Mouse (Mus musculus): ENCODE data around the gene Mlf2. TPM values are rescaled to one million over a fixed set of nuclear protein-coding genes. Genes with fewer than 3 reads are reported as not detected.
A peak's percentile ranks its signal among the peaks of the same experiment; 100 is the strongest.
"Not testable (repeated sequence)": the region's sequence is repeated elsewhere in the genome, so short reads cannot be mapped to it uniquely, and the experiment has no call there.

Mlf2 gene
- 296 and 299 TPM in 2 replicates for polyA plus RNA-seq (2015; fragmentation: Nextera tagmentation; extraction: Ambion mirVana)

- WGBS = 0% methylated on average over 51 of the region's 64 CpGs
- no peaks in the 10 kb centered on the region for H3K9me3 ChIP-seq (ENCODE audit: control insufficient read depth, low read length)
- H3K27me3 ChIP-seq (replicated peaks; ENCODE audit: control insufficient read depth, insufficient read depth, low read length) = no peaks in the 10 kb centered on the region
- peak within 1 kb of the TSS; percentile 94 for H3K4me2 ChIP-seq (ENCODE audit: low read depth, low read length)
- ATAC-seq = peak; percentile 94
- H3K4me1 ChIP-seq (ENCODE audit: control insufficient read depth, insufficient read depth, low read length) = peaks cover 37% of the 10 kb centered on the region
- peak within 1 kb of the TSS; percentile 90 for H3K9ac ChIP-seq (ENCODE audit: low read depth, low read length)
- H3K36me3 ChIP-seq (ENCODE audit: control insufficient read depth, insufficient read depth, low read length) = peaks cover 18% of the 10 kb centered on the region; the same call in 1 of the 2 replicates
- peak within 1 kb of the TSS; percentile 92 for H3K27ac ChIP-seq (ENCODE audit: low read length)
- H3K4me3 ChIP-seq (ENCODE audit: low read length) = peak within 1 kb of the TSS; percentile 98
Observed at GRCm38 (mm10) chr6:124930754-124931524, at the start of gene Mlf2. Gene Mlf2 (plus strand): TSS chr6:124931386.

- H3K9me3 ChIP-seq (ENCODE audit: control insufficient read depth, low read length) = no peaks in the 10 kb centered on the region
- ATAC-seq = no peak
- H3K36me3 ChIP-seq (ENCODE audit: control insufficient read depth, insufficient read depth, low read length) = no peaks in the 10 kb centered on the region
- WGBS = 90% methylated on average over 9 of the region's 9 CpGs
- no peak overlapping the region for H3K4me2 ChIP-seq (ENCODE audit: low read depth, low read length)
- H3K9ac ChIP-seq (ENCODE audit: low read depth, low read length) = no peak overlapping the region
- H3K27ac ChIP-seq (ENCODE audit: low read length) = no peak overlapping the region
- H3K27me3 ChIP-seq (replicated peaks; ENCODE audit: control insufficient read depth, insufficient read depth, low read length) = no peaks in the 10 kb centered on the region
- H3K4me1 ChIP-seq (ENCODE audit: control insufficient read depth, insufficient read depth, low read length) = no peaks in the 10 kb centered on the region
- no peak overlapping the region for H3K4me3 ChIP-seq (ENCODE audit: low read length)
Observed at GRCm38 (mm10) chr6:124881821-124882220, 49.4 kb upstream of the Mlf2 start.

GRCm38 (mm10) chr6:124883351-124883750 lies 47.8 kb upstream of the Mlf2 start:
- Histone ChIP-seq H3K27ac (ENCODE audit: low read length) (no peak overlapping the region), H3K9me3 (ENCODE audit: control insufficient read depth, low read length) (no peaks in the 10 kb centered on the region), H3K4me1 (ENCODE audit: control insufficient read depth, insufficient read depth, low read length) (no peaks in the 10 kb centered on the region), H3K27me3 (replicated peaks; ENCODE audit: control insufficient read depth, insufficient read depth, low read length) (no peaks in the 10 kb centered on the region), H3K9ac (ENCODE audit: low read depth, low read length) (no peak overlapping the region), H3K4me2 (ENCODE audit: low read depth, low read length) (no peak overlapping the region), H3K4me3 (ENCODE audit: low read length) (no peak overlapping the region), H3K36me3 (ENCODE audit: control insufficient read depth, insufficient read depth, low read length) (no peaks in the 10 kb centered on the region)
- no peak for ATAC-seq
- 78% methylated on average over 10 of the region's 10 CpGs for WGBS

- no peak overlapping the region for H3K9ac ChIP-seq (ENCODE audit: low read depth, low read length)
- H3K4me1 ChIP-seq (ENCODE audit: control insufficient read depth, insufficient read depth, low read length) = no peaks in the 10 kb centered on the region
- H3K36me3 ChIP-seq (ENCODE audit: control insufficient read depth, insufficient read depth, low read length) = no peaks in the 10 kb centered on the region
- no peak overlapping the region for H3K27ac ChIP-seq (ENCODE audit: low read length)
- ATAC-seq = no peak
- H3K4me3 ChIP-seq (ENCODE audit: low read length) = no peak overlapping the region
- H3K9me3 ChIP-seq (ENCODE audit: control insufficient read depth, low read length) = no peaks in the 10 kb centered on the region
- H3K27me3 ChIP-seq (replicated peaks; ENCODE audit: control insufficient read depth, insufficient read depth, low read length) = no peaks in the 10 kb centered on the region
- 75% methylated on average over 10 of the region's 10 CpGs for WGBS
- no peak overlapping the region for H3K4me2 ChIP-seq (ENCODE audit: low read depth, low read length)
Observed at GRCm38 (mm10) chr6:124884714-124885500, 46.3 kb upstream of the Mlf2 start.

- no peaks in the 10 kb centered on the region for H3K36me3 ChIP-seq (ENCODE audit: control insufficient read depth, insufficient read depth, low read length)
- 94% methylated on average over 8 of the region's 8 CpGs for WGBS
- no peaks in the 10 kb centered on the region for H3K27me3 ChIP-seq (replicated peaks; ENCODE audit: control insufficient read depth, insufficient read depth, low read length)
- no peak overlapping the region for H3K4me3 ChIP-seq (ENCODE audit: low read length)
- H3K9ac ChIP-seq (ENCODE audit: low read depth, low read length) = no peak overlapping the region
- ATAC-seq = no peak
- no peak overlapping the region for H3K4me2 ChIP-seq (ENCODE audit: low read depth, low read length)
- no peak overlapping the region for H3K27ac ChIP-seq (ENCODE audit: low read length)
- H3K4me1 ChIP-seq (ENCODE audit: control insufficient read depth, insufficient read depth, low read length) = no peaks in the 10 kb centered on the region
- H3K9me3 ChIP-seq (ENCODE audit: control insufficient read depth, low read length) = no peaks in the 10 kb centered on the region
Observed at GRCm38 (mm10) chr6:124885956-124886381, 45.2 kb upstream of the Mlf2 start.

- Histone ChIP-seq H3K9me3 (ENCODE audit: control insufficient read depth, low read length) (no peaks in the 10 kb centered on the region), H3K27ac (ENCODE audit: low read length) (no peak within 1 kb of the TSS), H3K4me3 (ENCODE audit: low read length) (no peak within 1 kb of the TSS), H3K4me1 (ENCODE audit: control insufficient read depth, insufficient read depth, low read length) (no peaks in the 10 kb centered on the region), H3K27me3 (replicated peaks; ENCODE audit: control insufficient read depth, insufficient read depth, low read length) (0 out of 2 replicates have a peak, but pooled peaks cover 2% of the 10 kb centered on the region), H3K4me2 (ENCODE audit: low read depth, low read length) (no peak within 1 kb of the TSS), H3K9ac (ENCODE audit: low read depth, low read length) (no peak within 1 kb of the TSS), H3K36me3 (ENCODE audit: control insufficient read depth, insufficient read depth, low read length) (no peaks in the 10 kb centered on the region)
- WGBS = 74% methylated on average over 9 of the region's 9 CpGs
- no peak for ATAC-seq
Observed at GRCm38 (mm10) chr6:124887986-124888385, 43.2 kb upstream of the Mlf2 start, which contains the start of gene Cd4. Gene Cd4 (minus strand): TSS chr6:124888221.

GRCm38 (mm10) chr6:124888555-124889125 lies 42.5 kb upstream of the Mlf2 start:
- no peak for ATAC-seq
- 86% methylated on average over 6 of the region's 6 CpGs for whole genome bisulfite sequencing

GRCm38 (mm10) chr6:124890997-124891396 lies 40.2 kb upstream of the Mlf2 start:
- Histone ChIP-seq H3K4me2 (ENCODE audit: low read depth, low read length) (no peak overlapping the region), H3K4me3 (ENCODE audit: low read length) (no peak overlapping the region), H3K27me3 (replicated peaks; ENCODE audit: control insufficient read depth, insufficient read depth, low read length) (0 out of 2 replicates have a peak, but pooled peaks cover 2% of the 10 kb centered on the region), H3K9me3 (ENCODE audit: control insufficient read depth, low read length) (no peaks in the 10 kb centered on the region), H3K4me1 (ENCODE audit: control insufficient read depth, insufficient read depth, low read length) (no peaks in the 10 kb centered on the region), H3K36me3 (ENCODE audit: control insufficient read depth, insufficient read depth, low read length) (no peaks in the 10 kb centered on the region), H3K9ac (ENCODE audit: low read depth, low read length) (no peak overlapping the region), H3K27ac (ENCODE audit: low read length) (no peak overlapping the region)
- ATAC-seq = no peak
- 61% methylated on average over 6 of the region's 6 CpGs for WGBS

More at GRCm38 (mm10) chr6:124888555-124889125, 42.5 kb upstream of the Mlf2 start:
- Histone ChIP-seq H3K4me2 (ENCODE audit: low read depth, low read length) (no peak overlapping the region), H3K27ac (ENCODE audit: low read length) (no peak overlapping the region), H3K27me3 (replicated peaks; ENCODE audit: control insufficient read depth, insufficient read depth, low read length) (0 out of 2 replicates have a peak, but pooled peaks cover 2% of the 10 kb centered on the region), H3K9ac (ENCODE audit: low read depth, low read length) (no peak overlapping the region), H3K4me3 (ENCODE audit: low read length) (no peak overlapping the region), H3K9me3 (ENCODE audit: control insufficient read depth, low read length) (no peaks in the 10 kb centered on the region), H3K36me3 (ENCODE audit: control insufficient read depth, insufficient read depth, low read length) (no peaks in the 10 kb centered on the region), H3K4me1 (ENCODE audit: control insufficient read depth, insufficient read depth, low read length) (no peaks in the 10 kb centered on the region)

- H3K27ac ChIP-seq (ENCODE audit: low read length); H3K4me2 ChIP-seq (ENCODE audit: low read depth, low read length); H3K4me1 ChIP-seq (ENCODE audit: control insufficient read depth, insufficient read depth, low read length); H3K4me3 ChIP-seq (ENCODE audit: low read length); H3K9me3 ChIP-seq (ENCODE audit: control insufficient read depth, low read length); H3K27me3 ChIP-seq (replicated peaks; ENCODE audit: control insufficient read depth, insufficient read depth, low read length); H3K36me3 ChIP-seq (ENCODE audit: control insufficient read depth, insufficient read depth, low read length); H3K9ac ChIP-seq (ENCODE audit: low read depth, low read length); ATAC-seq: not testable (repeated sequence)
- 87% methylated on average over 2 of the region's 2 CpGs for WGBS
Observed at GRCm38 (mm10) chr6:124894113-124894512, 37.1 kb upstream of the Mlf2 start.

Measured in intestine, embryonic 16.5 days (tissue).